Mouse (Mus musculus) retina, postnatal 1 day (tissue): ENCODE results near the gene Gm17662.

Source experiments
- DNase-seq: peaks from one replicate; pipeline ENCODE4 v3.0.0-alpha.2; 2012

Gene Gm17662

DNA sequence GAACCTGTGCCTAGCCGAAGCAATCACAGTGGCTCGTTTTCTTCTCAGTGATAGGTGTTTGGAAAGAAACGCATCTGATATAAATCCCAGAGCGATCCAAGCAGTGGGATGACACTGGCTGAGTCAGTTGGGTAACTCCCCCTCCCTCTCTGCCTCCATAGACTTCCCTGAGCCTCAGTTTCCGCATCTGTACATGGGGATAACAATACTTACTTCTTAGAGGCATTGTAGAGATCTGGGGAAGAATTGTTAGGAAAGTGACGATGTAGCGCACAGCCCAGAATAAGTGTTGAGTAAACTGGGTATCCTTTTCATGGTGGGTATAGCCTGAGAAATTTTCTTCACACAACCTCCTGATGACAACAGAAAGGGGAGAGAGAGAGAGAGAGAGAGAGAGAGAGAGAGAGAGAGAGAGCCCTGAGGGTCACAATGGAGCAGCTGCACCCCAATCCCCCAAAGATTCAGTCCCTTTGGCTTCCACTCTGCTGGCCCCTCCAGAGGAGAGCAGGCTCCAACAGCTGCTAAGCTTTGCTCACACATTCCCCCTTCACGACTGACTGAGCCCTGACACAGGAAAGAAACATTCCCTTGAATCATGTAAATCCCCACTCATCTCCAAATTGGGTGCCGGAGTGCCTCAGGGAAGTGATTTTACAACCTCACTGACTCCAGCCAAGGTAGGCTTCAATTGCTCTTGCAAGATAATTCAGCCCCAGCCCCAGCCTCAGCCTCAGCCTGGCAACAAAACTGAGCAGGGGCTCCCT lies 31.6 kb downstream of the Gm17662 start:
- peak; percentile 63 for DNase-seq

DNA sequence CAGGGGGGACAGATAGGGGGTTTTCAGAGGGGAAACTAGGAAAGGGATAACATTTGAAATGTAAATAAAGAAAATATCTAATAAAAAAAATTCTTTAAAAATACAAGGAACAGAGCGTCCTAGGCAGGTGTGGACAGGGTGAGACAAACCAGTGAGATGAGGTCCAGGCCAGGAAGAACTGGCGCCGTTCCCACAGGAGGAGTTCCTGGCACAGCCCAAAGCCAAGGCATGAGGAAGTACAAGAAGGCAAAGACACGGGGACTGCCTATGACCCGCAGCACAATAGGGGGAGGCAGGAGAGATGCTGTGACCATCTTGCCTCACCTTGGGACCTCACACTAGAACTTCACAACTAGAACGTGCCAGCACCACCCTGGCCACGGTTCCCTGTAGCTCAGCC lies 34.6 kb downstream of the Gm17662 start:
- DNase-seq, result no peak

- DNase-seq, result no peak
These were observed 36.5 kb downstream of the Gm17662 start for GRCm38 (mm10) chr4:104893588-104893987.

- DNase-seq, result peak; percentile 69
These were observed 37.0 kb downstream of the Gm17662 start for GRCm38 (mm10) chr4:104894004-104894734.

DNA sequence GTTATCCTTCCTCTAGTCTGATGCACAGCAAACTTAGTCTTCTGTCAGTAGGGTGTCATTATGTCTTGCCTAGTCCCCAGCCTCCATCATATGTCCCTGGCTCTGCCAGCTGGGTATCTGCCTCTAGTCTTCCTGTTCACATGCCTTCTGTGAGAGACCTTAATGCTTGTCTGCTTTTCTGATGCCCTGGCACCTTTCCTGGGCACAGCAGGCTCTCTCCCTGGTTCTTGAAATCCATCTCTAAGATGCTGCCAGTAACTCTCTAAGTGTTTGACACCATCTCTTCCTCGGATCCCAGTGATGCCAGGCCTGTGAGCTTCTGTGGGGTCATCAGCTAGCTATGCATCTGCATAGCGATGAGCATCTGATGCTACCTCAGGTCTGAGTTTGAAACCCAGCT lies 45.7 kb downstream of the Gm17662 start:
- no peak for DNase-seq

- no peak for DNase-seq
These were observed 47.9 kb downstream of the Gm17662 start for GRCm38 (mm10) chr4:104905049-104905448.
